ENCODE assay signal across 16 mouse cellular contexts in the genomic region with DNA sequence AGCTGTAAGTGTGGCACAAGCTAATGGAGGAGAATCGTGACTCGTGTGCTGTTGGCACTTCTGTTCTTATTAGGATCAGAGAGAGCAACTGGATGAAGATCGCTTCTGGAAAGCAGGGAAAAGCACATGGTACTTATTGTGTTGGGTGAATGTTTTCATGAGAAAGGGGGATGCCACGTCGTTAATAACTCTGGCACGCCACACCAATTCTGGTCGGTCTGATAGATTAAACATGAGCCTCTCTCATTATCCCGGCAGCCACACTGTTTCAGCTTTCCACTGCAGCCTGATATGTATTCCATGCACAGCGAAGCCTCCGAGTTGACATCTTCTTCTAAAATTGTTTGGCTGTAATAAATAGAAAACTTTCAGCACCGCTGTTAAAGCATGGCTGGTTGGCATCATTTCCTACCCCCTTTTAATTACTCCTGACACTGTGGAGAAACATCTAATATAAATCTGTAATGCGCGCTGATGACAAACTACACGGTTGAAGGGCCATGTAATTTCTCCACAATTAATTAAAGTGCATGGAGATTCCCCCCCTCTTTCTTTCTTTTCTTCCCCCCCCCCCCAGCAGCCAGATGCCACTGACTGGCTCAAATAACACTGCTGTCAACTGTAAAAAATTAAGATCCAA.
DNase-seq lines count a peak whose midpoint lies in the region; ATAC-seq lines count a peak whose summit lies in the region.
"Had no signal": no experiment of that assay in that cellular context is flagged by ENCODE, and none has a peak within 500 bp of the region (broad histone marks: within the 10 kb centered on the region; RNA-seq: fewer than 3 reads in every experiment).

No protein-coding gene starts in this region.

- no peaks in the 10 kb centered on the region for H3K9me3 ChIP-seq in midbrain, embryonic 12.5 days
- no peaks in the 10 kb centered on the region for H3K9me3 ChIP-seq in midbrain, embryonic 10.5 days (replicated peaks)
- no peaks in the 10 kb centered on the region for H3K9me3 ChIP-seq in forebrain, embryonic 15.5 days
- no peaks in the 10 kb centered on the region for H3K9me3 ChIP-seq in hindbrain, embryonic 16.5 days (ENCODE audit: control insufficient read depth, low read length)
- H3K9me3 ChIP-seq in neural tube, embryonic 13.5 days = no peaks in the 10 kb centered on the region
- H3K9me3 ChIP-seq: embryonic facial prominence, embryonic 12.5 days had no signal

- peak overlapping the region; percentile 13 for H3K4me2 ChIP-seq in midbrain, embryonic 12.5 days (replicated peaks)
- 0 out of 2 replicates have a peak overlapping the region, but pooled peaks have one; percentile 25 for H3K4me2 ChIP-seq in forebrain, embryonic 15.5 days (replicated peaks)
- H3K4me2 ChIP-seq in hindbrain, embryonic 16.5 days (ENCODE audit: low read length) = no peak overlapping the region; the same call in none of the 2 replicates
- H3K4me2 ChIP-seq in neural tube, embryonic 13.5 days = 0 out of 2 replicates have a peak overlapping the region, but pooled peaks have one; percentile 17

- ATAC-seq in midbrain, embryonic 12.5 days (ENCODE audit: low FRiP score, low read depth) = peak; percentile 44; the same call in 1 of the 2 replicates
- ATAC-seq in forebrain, embryonic 15.5 days (replicated peaks) = peak; percentile 51; the same call in 1 of the 2 replicates
- ATAC-seq in hindbrain, embryonic 16.5 days = peak; percentile 60; the same call in 1 of the 2 replicates
- peak; percentile 55 for ATAC-seq in neural tube, embryonic 13.5 days (ENCODE audit: low read depth)
- ATAC-seq: Patski had no signal

- 44% methylated on average over 14 of the region's 14 CpGs for WGBS in midbrain, embryonic 12.5 days
- 86% methylated on average over 14 of the region's 14 CpGs for WGBS in midbrain, embryonic 10.5 days
- WGBS in forebrain, embryonic 15.5 days = 10% methylated on average over 14 of the region's 14 CpGs
- 19% methylated on average over 14 of the region's 14 CpGs for WGBS in hindbrain, embryonic 16.5 days
- WGBS in neural tube, embryonic 13.5 days = 24% methylated on average over 14 of the region's 14 CpGs

- no peak overlapping the region for H3K4me3 ChIP-seq in midbrain, embryonic 12.5 days
- H3K4me3 ChIP-seq in midbrain, embryonic 10.5 days = no peak overlapping the region
- no peak overlapping the region for H3K4me3 ChIP-seq in forebrain, embryonic 15.5 days
- no peak overlapping the region for H3K4me3 ChIP-seq in hindbrain, embryonic 16.5 days (ENCODE audit: low read length)
- no peak overlapping the region for H3K4me3 ChIP-seq in neural tube, embryonic 13.5 days
- H3K4me3 ChIP-seq: embryonic facial prominence, embryonic 12.5 days; left cerebral cortex, adult 2 months had no signal

- no peak for DNase-seq in midbrain, embryonic 10.5 days (ENCODE audit: low spot score)
- no peak for DNase-seq in right cerebral cortex, postnatal 25 days
- DNase-seq in frontal cortex, postnatal 10 days (ENCODE audit: low spot score in 2 of 2) = no peak
- DNase-seq in cerebellum, postnatal 14 days = no peak
- DNase-seq: adrenal gland, postnatal 36 days; kidney, adult 8-10 months; liver; lung, adult 18-20 months; thymus, postnatal 4 days had no signal

- peaks cover 45% of the 10 kb centered on the region for H3K4me1 ChIP-seq in midbrain, embryonic 12.5 days
- H3K4me1 ChIP-seq in midbrain, embryonic 10.5 days = peaks cover 61% of the 10 kb centered on the region
- H3K4me1 ChIP-seq in forebrain, embryonic 15.5 days = peaks cover 30% of the 10 kb centered on the region
- peaks cover 24% of the 10 kb centered on the region for H3K4me1 ChIP-seq in hindbrain, embryonic 16.5 days (ENCODE audit: control insufficient read depth, insufficient read depth, low read depth, low read length)
- peaks cover 53% of the 10 kb centered on the region for H3K4me1 ChIP-seq in neural tube, embryonic 13.5 days (replicated peaks)

- H3K9ac ChIP-seq in midbrain, embryonic 12.5 days (replicated peaks) = no peak overlapping the region
- H3K9ac ChIP-seq in forebrain, embryonic 15.5 days (replicated peaks) = no peak overlapping the region
- H3K9ac ChIP-seq in hindbrain, embryonic 16.5 days (ENCODE audit: low read depth, low read length) = no peak overlapping the region
- H3K9ac ChIP-seq in neural tube, embryonic 13.5 days = no peak overlapping the region
- H3K9ac ChIP-seq: embryonic facial prominence, embryonic 12.5 days had no signal

- H3K27me3 ChIP-seq in midbrain, embryonic 12.5 days = peaks cover 40% of the 10 kb centered on the region
- peaks cover 35% of the 10 kb centered on the region for H3K27me3 ChIP-seq in midbrain, embryonic 10.5 days (ENCODE audit: low read depth, poor library complexity, severe bottlenecking)
- peaks cover 9% of the 10 kb centered on the region; the same call in 1 of the 2 replicates for H3K27me3 ChIP-seq in forebrain, embryonic 15.5 days
- peaks cover 3% of the 10 kb centered on the region for H3K27me3 ChIP-seq in hindbrain, embryonic 16.5 days (replicated peaks; ENCODE audit: control insufficient read depth, insufficient read depth, low read length)
- H3K27me3 ChIP-seq in neural tube, embryonic 13.5 days = peaks cover 78% of the 10 kb centered on the region
- H3K27me3 ChIP-seq: Patski had no signal

- peak overlapping the region; percentile 64; the same call in 1 of the 2 replicates for H3K27ac ChIP-seq in midbrain, embryonic 12.5 days (replicated peaks)
- H3K27ac ChIP-seq in midbrain, embryonic 10.5 days (replicated peaks) = no peak overlapping the region
- H3K27ac ChIP-seq in forebrain, embryonic 15.5 days (replicated peaks) = no peak overlapping the region
- H3K27ac ChIP-seq in hindbrain, embryonic 16.5 days (ENCODE audit: low read depth, low read length) = no peak overlapping the region; the same call in 1 of the 2 replicates
- no peak overlapping the region for H3K27ac ChIP-seq in neural tube, embryonic 13.5 days (replicated peaks)
- H3K27ac ChIP-seq: embryonic facial prominence, embryonic 12.5 days; left cerebral cortex, adult 2 months had no signal

- H3K36me3 ChIP-seq in midbrain, embryonic 12.5 days = no peaks in the 10 kb centered on the region
- H3K36me3 ChIP-seq in midbrain, embryonic 10.5 days = no peaks in the 10 kb centered on the region
- no peaks in the 10 kb centered on the region for H3K36me3 ChIP-seq in forebrain, embryonic 15.5 days
- H3K36me3 ChIP-seq in hindbrain, embryonic 16.5 days (ENCODE audit: control insufficient read depth, insufficient read depth, low read length) = no peaks in the 10 kb centered on the region
- H3K36me3 ChIP-seq in neural tube, embryonic 13.5 days = no peaks in the 10 kb centered on the region
- H3K36me3 ChIP-seq: embryonic facial prominence, embryonic 12.5 days had no signal
